Mouse (Mus musculus) heart, embryonic 16.5 days (tissue): ENCODE data around the gene Mcur1. TPM values are rescaled to one million over a fixed set of nuclear protein-coding genes. Genes with fewer than 3 reads are reported as not detected.

Source experiments
- ATAC-seq: fragments of 200-750 bp; cut with Nextera tagmentation; replicated peaks from 2 replicates; pipeline ENCODE4 v1.8.0; 2017; ENCODE audit warnings: moderate number of reproducible peaks; ENCODE audit not compliant: insufficient read depth, low FRiP score; ENCODE audit errors: extremely low read depth
- H3K27ac ChIP-seq: fragments of 300-500 bp; sonication (generic); 2 replicates; pipeline ENCODE4 v1.5.1; 2014; ENCODE audit warnings: mild to moderate bottlenecking, low read length, control low read depth, moderate library complexity
- H3K27me3 ChIP-seq: fragments of 300-500 bp; sonication (generic); 2 replicates; pipeline ENCODE4 v1.6.1; 2014; ENCODE audit warnings: low read length, mixed read lengths; ENCODE audit not compliant: control insufficient read depth, insufficient read depth
- H3K36me3 ChIP-seq: fragments of 300-500 bp; sonication (generic); 2 replicates; pipeline ENCODE4 v1.6.1; 2014; ENCODE audit not compliant: control insufficient read depth, insufficient read depth
- H3K4me1 ChIP-seq: fragments of 300-500 bp; sonication (generic); 2 replicates; pipeline ENCODE4 v1.6.1; 2014; ENCODE audit warnings: low read length, mixed read lengths; ENCODE audit not compliant: control insufficient read depth, insufficient read depth
- H3K4me2 ChIP-seq: fragments of 300-500 bp; sonication (generic); 2 replicates; pipeline ENCODE4 v1.6.1; 2014; ENCODE audit warnings: low read depth, mild to moderate bottlenecking, control low read depth, low read length
- H3K4me3 ChIP-seq: fragments of 300-500 bp; sonication (generic); 2 replicates; pipeline ENCODE4 v1.5.1; 2014; ENCODE audit warnings: mild to moderate bottlenecking, control low read depth, low read length
- H3K9ac ChIP-seq: fragments of 300-500 bp; sonication (generic); 2 replicates; pipeline ENCODE4 v1.6.1; 2014; ENCODE audit warnings: low read length, control low read depth
- H3K9me3 ChIP-seq: fragments of 300-500 bp; sonication (generic); replicated peaks from 2 replicates; pipeline ENCODE4 v1.6.1; 2016; ENCODE audit warnings: low read length; ENCODE audit not compliant: control insufficient read depth
- WGBS: fragments of 180-500 bp; shearing (Covaris S2); extraction: QIAGEN DNeasy Blood & Tissue Kit; methylation state at CpG from one replicate; pipeline ENCODE4 v1.1.7; 2014; 5-methylcytosine and 5-hydroxymethylcytosine counted together
- polyA plus RNA-seq: library from polyadenylated mRNA; unstranded; fragments of >200 nt; fragmentation: Nextera tagmentation; extraction: Ambion mirVana; gene quantifications from 2 replicates; pipeline ENCODE4 v1.2.1, GENCODE M21; 2015

The Mcur1 gene
- polyA plus RNA-seq, 1 experiment from 2014 or later, result 14.7 TPM

DNA sequence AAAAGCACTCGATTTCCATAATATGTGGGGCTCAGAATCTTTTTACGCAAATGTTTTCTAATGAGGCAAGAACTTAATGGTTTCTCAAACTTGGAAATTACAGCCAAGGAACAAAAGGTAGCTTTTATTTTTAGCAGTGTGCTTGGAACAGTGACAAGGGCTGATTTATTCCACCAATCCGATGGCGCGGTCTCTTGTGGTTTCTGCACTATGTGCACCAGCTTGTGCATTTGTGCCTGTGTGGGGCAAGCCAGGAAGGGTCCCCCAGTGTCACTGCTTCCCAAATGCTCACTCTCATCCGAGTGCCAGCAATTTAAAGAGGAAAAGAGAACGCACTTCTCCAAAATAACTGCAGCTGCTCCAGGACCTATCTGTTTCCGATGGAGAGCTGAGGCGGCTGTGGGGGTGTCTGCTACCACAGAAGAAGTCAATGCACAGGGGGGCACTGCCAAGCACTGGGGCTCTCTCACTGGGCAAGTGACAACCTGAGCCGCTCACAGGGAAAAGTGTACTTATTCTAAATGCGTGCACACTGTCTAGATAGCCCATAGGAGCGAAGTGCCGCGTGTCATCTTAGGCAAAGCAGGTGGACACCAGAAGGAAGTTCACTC lies 19.7 kb downstream of the Mcur1 start:
- Histone ChIP-seq H3K27ac (no peak overlapping the region), H3K4me2 (0 out of 2 replicates have a peak overlapping the region, but pooled peaks have one; percentile 15), H3K36me3 (peaks cover 13% of the 10 kb centered on the region), H3K9me3 (no peaks in the 10 kb centered on the region), H3K27me3 (no peaks in the 10 kb centered on the region), H3K9ac (no peak overlapping the region), H3K4me3 (no peak overlapping the region), H3K4me1 (peaks cover 40% of the 10 kb centered on the region)
- no peak for ATAC-seq
- 80% methylated on average over 14 of the region's 14 CpGs for WGBS

DNA sequence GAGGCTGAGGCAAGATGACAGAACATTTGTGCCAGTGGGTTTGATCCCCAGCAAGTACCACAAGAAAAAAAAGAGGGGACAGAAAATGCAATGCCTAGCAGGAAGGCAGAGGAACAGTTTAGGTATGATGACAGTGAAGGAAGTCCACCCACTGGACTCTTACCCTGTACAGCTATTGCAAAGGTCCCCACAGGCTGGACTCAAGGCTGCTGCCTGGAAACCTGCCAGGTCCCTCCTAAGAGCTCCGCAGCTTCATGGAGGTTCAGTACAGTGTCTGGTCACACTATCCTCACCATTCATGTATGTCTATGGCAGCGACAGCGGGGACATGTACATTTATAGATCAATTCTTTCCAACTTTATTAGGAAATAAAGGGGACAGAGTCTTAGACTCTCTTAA lies 20.6 kb downstream of the Mcur1 start:
- H3K36me3 ChIP-seq, result peaks cover 8% of the 10 kb centered on the region
- H3K4me1 ChIP-seq, result peaks cover 40% of the 10 kb centered on the region
- no peak overlapping the region for H3K9ac ChIP-seq
- no peaks in the 10 kb centered on the region for H3K9me3 ChIP-seq
- no peaks in the 10 kb centered on the region for H3K27me3 ChIP-seq
- 63% methylated on average over 3 of the region's 3 CpGs for WGBS
- H3K27ac ChIP-seq, result no peak overlapping the region
- no peak overlapping the region for H3K4me3 ChIP-seq
- ATAC-seq, result no peak
- no peak overlapping the region for H3K4me2 ChIP-seq

DNA sequence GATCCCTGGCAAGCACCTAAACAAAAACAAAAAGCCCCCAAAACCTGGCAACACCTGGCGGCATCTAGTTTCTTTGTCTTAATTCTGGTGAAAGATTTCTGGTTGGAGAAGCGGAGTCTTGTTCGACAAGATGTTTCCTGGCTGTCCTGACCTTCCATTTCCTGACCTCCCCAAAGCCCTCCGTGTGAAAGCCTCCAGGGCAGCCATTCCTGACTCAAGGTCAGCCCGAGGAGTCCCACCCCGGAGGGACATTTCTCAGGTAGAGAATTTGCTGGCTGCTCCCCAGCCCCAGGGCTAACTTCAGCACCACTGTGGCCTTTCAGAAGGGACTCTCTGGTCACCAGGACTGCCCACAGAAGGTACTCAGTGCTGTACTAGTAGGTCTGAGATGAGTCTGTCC lies 22.1 kb downstream of the Mcur1 start:
- Histone ChIP-seq H3K27ac (peak overlapping the region; percentile 43), H3K9me3 (no peaks in the 10 kb centered on the region), H3K4me1 (peaks cover 40% of the 10 kb centered on the region), H3K9ac (peak overlapping the region; percentile 34; the same call in 1 of the 2 replicates), H3K4me2 (no peak overlapping the region), H3K36me3 (no peaks in the 10 kb centered on the region), H3K27me3 (no peaks in the 10 kb centered on the region), H3K4me3 (no peak overlapping the region)
- ATAC-seq, result no peak
- 41% methylated on average over 6 of the region's 6 CpGs for WGBS

DNA sequence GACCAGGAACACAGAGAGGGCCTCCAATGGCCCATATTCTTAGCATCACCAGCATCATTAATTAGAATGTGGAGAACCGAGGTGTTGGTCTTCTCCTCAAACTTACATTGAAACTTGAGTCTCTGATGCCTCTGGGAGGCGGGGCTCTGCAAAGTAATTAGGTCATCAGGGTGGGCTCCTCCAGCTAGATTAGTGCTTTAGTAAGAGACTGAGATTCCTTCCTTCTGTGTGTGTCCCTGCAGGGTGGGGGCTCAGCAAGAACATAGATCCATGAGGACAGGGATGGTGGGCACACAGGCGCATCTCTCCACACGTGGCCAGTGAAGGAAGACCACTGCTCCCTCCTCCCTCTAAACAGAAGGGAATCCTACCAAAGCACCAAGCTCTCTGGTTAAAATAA lies 26.0 kb downstream of the Mcur1 start:
- 84% methylated on average over 4 of the region's 4 CpGs for WGBS
- Histone ChIP-seq H3K4me1 (peaks cover 44% of the 10 kb centered on the region), H3K36me3 (no peaks in the 10 kb centered on the region), H3K27ac (no peak overlapping the region), H3K27me3 (no peaks in the 10 kb centered on the region), H3K9ac (no peak overlapping the region), H3K4me2 (no peak overlapping the region), H3K4me3 (no peak overlapping the region), H3K9me3 (no peaks in the 10 kb centered on the region)
- no peak for ATAC-seq

DNA sequence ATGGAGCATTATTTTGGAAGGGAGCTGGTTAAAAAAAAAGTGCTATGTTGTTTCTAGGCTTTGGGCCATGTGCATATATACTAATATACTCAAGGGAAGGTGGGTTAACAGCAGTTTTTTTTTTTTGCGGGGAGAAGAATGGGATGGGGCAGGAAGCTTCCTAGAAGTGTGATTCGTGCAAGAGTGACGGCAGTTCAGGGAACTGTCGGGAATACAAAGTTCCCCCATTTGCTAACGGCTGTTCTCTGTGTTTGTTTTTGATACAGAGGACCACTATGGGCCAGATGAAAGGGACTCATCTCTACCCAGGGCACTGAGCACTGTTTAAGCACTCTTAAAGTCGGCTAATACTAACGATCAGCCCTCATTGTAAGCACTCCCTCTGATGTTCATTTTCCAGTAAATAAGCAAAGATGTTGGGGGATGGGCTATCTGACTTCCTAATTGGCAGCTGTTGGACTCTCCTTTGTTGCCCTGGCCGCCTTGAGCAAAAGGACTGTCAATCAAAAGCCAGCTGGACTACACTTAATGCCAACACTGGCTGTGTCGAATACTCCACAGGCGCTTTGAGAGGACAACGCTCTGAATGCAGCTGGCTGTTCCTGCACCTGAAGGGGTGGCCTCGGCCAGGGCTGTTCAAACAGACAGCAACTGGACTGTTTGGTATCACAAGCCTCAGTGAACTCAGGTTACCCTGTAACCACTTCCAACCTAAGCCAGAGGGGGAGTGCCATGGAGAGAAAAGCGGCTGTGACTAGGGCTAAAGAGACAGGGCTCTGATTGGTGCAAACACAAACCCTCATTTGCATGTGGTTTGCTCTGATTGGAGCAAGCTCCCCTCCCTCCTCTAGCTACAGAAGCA lies 28.9 kb downstream of the Mcur1 start:
- 12% methylated on average over 13 of the region's 13 CpGs for WGBS
- Histone ChIP-seq H3K9ac (peak overlapping the region; percentile 41), H3K27me3 (no peaks in the 10 kb centered on the region), H3K9me3 (no peaks in the 10 kb centered on the region), H3K36me3 (no peaks in the 10 kb centered on the region), H3K4me1 (peaks cover 27% of the 10 kb centered on the region), H3K4me2 (peak overlapping the region; percentile 54), H3K27ac (peak overlapping the region; percentile 62), H3K4me3 (no peak overlapping the region; the same call in 1 of the 2 replicates)
- ATAC-seq, result peak; percentile 67

DNA sequence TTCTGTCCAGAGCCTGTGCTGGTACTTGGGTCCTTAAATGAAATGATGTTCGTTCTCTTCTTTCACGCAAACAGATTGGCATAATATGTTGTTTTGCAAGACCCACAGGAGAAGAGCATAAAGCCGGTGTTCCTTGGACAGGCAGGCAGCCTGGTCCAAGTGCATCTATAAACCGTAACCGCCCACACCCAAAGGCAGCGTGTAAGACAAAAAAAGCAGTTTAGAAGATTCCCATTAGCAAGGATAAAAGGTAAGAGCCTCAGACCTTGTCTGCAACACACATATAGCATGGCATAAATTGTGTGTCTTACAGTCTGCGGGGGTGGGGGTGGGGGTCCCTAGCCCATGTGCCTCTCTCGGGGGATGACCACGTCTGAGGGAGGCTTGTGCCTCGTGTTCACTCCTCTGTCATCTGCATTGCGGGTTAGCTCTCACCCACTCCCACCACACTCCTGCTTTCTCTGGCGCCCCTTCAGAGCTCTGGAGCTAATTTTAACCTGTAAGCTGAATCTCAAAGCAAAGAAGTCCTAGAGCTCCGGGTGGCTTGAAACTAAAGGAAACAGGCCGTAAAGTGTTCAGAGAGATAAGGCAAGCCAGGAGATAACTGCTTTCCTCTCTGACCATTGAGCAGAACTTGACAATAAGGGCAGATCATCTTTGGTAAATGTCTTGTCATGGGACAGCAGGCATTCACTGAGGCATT lies 29.7 kb downstream of the Mcur1 start:
- peak overlapping the region; percentile 41 for H3K9ac ChIP-seq
- H3K4me1 ChIP-seq, result peaks cover 35% of the 10 kb centered on the region
- H3K27me3 ChIP-seq, result no peaks in the 10 kb centered on the region
- H3K36me3 ChIP-seq, result no peaks in the 10 kb centered on the region
- H3K4me3 ChIP-seq, result no peak overlapping the region
- 35% methylated on average over 14 of the region's 14 CpGs for WGBS
- H3K4me2 ChIP-seq, result peak overlapping the region; percentile 54
- ATAC-seq, result no peak; the same call in 1 of the 2 replicates
- H3K9me3 ChIP-seq, result no peaks in the 10 kb centered on the region
- H3K27ac ChIP-seq, result peak overlapping the region; percentile 62

DNA sequence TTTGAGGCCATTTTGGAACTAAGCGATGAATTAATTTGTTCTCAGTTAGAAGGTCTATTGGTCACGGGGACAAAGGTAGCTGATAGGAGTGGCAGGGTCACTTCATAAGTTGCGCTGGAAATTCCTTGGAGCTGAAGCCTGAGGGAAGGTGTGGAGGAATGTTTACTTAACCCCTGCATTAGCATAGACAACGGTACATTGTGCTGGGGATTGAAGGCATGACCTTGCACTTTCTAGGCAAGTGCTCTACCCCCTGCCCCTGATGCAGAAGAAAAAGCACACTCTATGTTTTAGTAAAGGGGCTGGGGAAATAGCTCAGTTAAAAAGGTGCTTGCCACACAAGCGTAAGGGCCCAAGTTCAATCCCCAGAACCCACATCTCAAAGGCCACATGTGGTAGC lies 33.7 kb downstream of the Mcur1 start:
- H3K27ac ChIP-seq, result no peak overlapping the region
- H3K9me3 ChIP-seq, result 0 out of 2 replicates have a peak, but pooled peaks cover 5% of the 10 kb centered on the region
- no peak overlapping the region for H3K4me3 ChIP-seq
- H3K36me3 ChIP-seq, result no peaks in the 10 kb centered on the region
- no peak overlapping the region for H3K9ac ChIP-seq
- H3K27me3 ChIP-seq, result no peaks in the 10 kb centered on the region
- no peak for ATAC-seq
- H3K4me2 ChIP-seq, result no peak overlapping the region
- peaks cover 51% of the 10 kb centered on the region for H3K4me1 ChIP-seq
- WGBS, result 74% methylated on average over 5 of the region's 5 CpGs

DNA sequence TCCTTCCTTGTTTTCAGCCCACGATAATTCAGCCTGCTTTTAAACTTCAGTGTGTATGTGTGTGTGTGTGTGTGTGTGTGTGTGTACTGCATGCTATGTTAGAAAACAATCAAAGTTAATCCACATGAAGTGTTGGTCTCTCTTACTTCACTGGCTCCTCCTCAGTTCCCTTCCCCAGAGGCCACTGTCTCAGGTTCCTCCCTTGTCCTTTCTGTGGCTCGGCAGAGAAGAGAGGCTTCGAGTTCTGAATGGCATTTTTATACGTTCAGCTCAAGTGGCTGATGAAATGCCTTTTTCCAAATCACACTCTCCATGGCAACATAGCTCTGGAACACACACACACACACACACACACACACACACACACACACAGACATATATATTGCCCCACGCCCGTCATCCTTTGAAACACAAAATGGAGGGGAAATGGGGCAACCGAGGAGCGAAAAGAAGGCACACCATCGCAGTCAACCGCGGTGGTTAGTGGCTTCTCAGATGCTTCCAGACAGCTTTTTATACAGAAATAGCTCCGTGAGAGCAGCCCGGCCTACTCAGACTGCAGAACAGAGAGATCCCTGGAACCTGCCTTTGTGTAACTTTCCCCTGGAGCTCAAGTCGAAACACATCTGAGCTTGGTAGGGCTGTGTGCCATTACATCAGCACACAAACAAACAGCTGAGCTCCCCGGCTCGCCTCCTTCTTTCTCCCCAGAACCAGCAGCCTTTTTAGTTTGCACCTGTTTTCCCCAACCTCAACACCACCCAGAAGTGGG lies 34.4 kb downstream of the Mcur1 start:
- peaks cover 44% of the 10 kb centered on the region for H3K4me1 ChIP-seq
- H3K9me3 ChIP-seq, result 0 out of 2 replicates have a peak, but pooled peaks cover 5% of the 10 kb centered on the region
- no peaks in the 10 kb centered on the region for H3K27me3 ChIP-seq
- 38% methylated on average over 16 of the region's 16 CpGs for WGBS
- H3K4me3 ChIP-seq, result no peak overlapping the region
- peak overlapping the region; percentile 40; the same call in 1 of the 2 replicates for H3K9ac ChIP-seq
- peak overlapping the region; percentile 73 for H3K27ac ChIP-seq
- no peak for ATAC-seq
- no peaks in the 10 kb centered on the region for H3K36me3 ChIP-seq
- H3K4me2 ChIP-seq, result peak overlapping the region; percentile 7; the same call in 1 of the 2 replicates
